Mouse (Mus musculus) stomach, embryonic 16.5 days (tissue): ENCODE results near the gene Acsl4. TPM values are rescaled to one million over a fixed set of nuclear protein-coding genes. Genes with fewer than 3 reads are reported as not detected.
A peak's percentile ranks its signal among the peaks of the same experiment; 100 is the strongest.

Experiments
- ATAC-seq: fragments of 200-750 bp; cut with Nextera tagmentation; 2 replicates; pipeline ENCODE4 v1.8.0; 2017; ENCODE audit warnings: moderate number of reproducible peaks, moderate TSS enrichment; ENCODE audit not compliant: insufficient read depth, low FRiP score
- H3K27ac ChIP-seq: fragments of 300-500 bp; sonication (generic); 2 replicates; pipeline ENCODE4 v1.5.1; 2014; ENCODE audit warnings: low read length
- H3K27me3 ChIP-seq: fragments of 300-500 bp; sonication (generic); 2 replicates; pipeline ENCODE4 v1.6.1; 2014; ENCODE audit warnings: low read length, control low read depth, mixed read lengths; ENCODE audit not compliant: control insufficient read depth, insufficient read depth
- H3K36me3 ChIP-seq: fragments of 300-500 bp; sonication (generic); 2 replicates; pipeline ENCODE4 v1.6.1; 2014; ENCODE audit warnings: low read length; ENCODE audit not compliant: control insufficient read depth, insufficient read depth
- H3K4me1 ChIP-seq: fragments of 300-500 bp; sonication (generic); 2 replicates; pipeline ENCODE4 v1.6.1; 2014; ENCODE audit warnings: low read length, control low read depth, mixed read lengths; ENCODE audit not compliant: control insufficient read depth, insufficient read depth
- H3K4me2 ChIP-seq: fragments of 300-500 bp; sonication (generic); 2 replicates; pipeline ENCODE4 v1.6.1; 2014; ENCODE audit warnings: low read depth, low read length, mixed read lengths
- H3K4me3 ChIP-seq: fragments of 300-500 bp; sonication (generic); replicated peaks from 2 replicates; pipeline ENCODE4 v1.5.1; 2014; ENCODE audit warnings: mild to moderate bottlenecking, low read length
- H3K9ac ChIP-seq: fragments of 300-500 bp; sonication (generic); 2 replicates; pipeline ENCODE4 v1.6.1; 2014; ENCODE audit warnings: low read length
- H3K9me3 ChIP-seq: fragments of 300-500 bp; sonication (generic); replicated peaks from 2 replicates; pipeline ENCODE4 v1.6.1; 2016; ENCODE audit warnings: low read length, control low read depth; ENCODE audit not compliant: control insufficient read depth
- WGBS: fragments of 180-500 bp; shearing (Covaris S2); extraction: QIAGEN DNeasy Blood & Tissue Kit; methylation state at CpG from one replicate; pipeline ENCODE4 v1.1.7; 2014; 5-methylcytosine and 5-hydroxymethylcytosine counted together
- polyA plus RNA-seq: library from polyadenylated mRNA; unstranded; fragments of >200 nt; fragmentation: Nextera tagmentation; extraction: Ambion mirVana; gene quantifications from 2 replicates; pipeline ENCODE4 v1.2.1, GENCODE M21; 2015

Gene Acsl4
- polyA plus RNA-seq, result 13.8 and 14.6 TPM in 2 replicates

DNA sequence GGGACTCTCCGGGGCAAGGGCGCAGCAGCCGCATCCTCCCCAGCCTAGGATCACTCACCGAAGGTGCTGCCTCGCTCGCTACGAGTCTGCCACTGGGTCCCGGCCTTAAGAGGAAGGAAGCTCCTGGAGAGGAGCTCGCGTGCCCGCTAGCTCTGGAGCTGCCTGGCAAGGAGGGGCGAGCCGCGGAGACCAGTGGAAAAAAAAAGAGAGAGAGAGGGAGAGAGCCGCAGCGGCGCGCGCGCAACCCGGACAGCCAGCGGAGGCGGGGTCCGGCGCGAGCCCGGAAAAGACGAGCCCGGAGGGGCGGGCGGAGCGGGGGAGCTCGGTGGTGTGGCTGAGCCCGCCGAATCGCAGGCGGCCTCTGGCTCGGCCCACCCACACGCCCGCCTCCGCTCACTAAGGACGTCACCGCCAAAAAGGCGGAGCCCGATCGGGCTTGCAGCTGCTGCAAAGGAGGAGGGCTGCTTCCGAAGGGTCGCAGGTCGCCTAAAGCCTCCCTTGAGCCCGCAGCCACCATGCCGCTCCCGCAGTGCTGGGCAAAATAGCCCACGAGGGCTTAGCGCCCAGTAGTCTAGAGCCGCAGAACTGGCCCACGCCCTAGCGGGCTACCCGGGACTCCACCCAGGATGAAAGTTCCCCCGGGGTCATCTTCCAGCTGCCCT, at the start of gene Acsl4:
TSS of gene Acsl4 (minus strand) at position 289 of the 662 bp plus-strand sequence.
- whole genome bisulfite sequencing, result 9% methylated on average over 48 of the region's 59 CpGs
- Histone ChIP-seq H3K4me2 (peak within 1 kb of the TSS; percentile 59), H3K4me3 (peak within 1 kb of the TSS; percentile 64)

DNA sequence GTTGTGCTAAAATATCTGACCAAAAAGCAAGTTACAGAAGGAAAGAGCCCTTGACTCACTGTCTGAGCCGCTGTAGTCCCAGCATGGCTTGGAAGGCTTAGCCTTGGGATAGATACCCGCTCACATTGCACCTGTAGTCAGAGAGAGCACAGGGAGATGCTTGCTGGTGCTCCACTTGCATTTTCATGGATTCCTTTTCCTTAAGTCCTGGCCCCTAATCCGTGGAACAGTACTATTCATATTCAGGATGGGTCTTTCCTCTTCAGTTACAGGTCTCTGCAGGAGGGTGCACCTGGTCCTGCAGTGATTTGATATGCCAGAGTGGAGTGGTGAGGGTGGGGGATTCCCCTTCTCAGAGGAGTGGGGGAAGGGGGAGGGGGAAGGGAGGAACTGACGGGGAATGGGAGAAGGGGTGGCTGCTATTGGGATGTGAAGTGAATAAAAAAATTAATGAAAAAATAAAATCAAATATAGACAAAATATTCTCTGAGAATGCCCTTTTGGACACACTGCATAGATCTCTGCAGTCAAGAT, 47.7 kb upstream of the Acsl4 start:
- Histone ChIP-seq H3K27ac (no peak overlapping the region), H3K4me1 (no peaks in the 10 kb centered on the region), H3K36me3 (no peaks in the 10 kb centered on the region), H3K9ac (no peak overlapping the region), H3K27me3 (no peaks in the 10 kb centered on the region), H3K4me3 (no peak overlapping the region), H3K9me3 (no peaks in the 10 kb centered on the region), H3K4me2 (no peak overlapping the region)
- ATAC-seq, result no peak
- 57% methylated on average over 4 of the region's 4 CpGs for WGBS

More for the DNA sequence above, at the start of gene Acsl4:
- peak; percentile 99 for ATAC-seq
- peak within 1 kb of the TSS; percentile 73 for H3K9ac ChIP-seq
- H3K27me3 ChIP-seq, result peaks cover 3% of the 10 kb centered on the region; the same call in 1 of the 2 replicates
- no peaks in the 10 kb centered on the region for H3K4me1 ChIP-seq
- peak within 1 kb of the TSS; percentile 65; the same call in 1 of the 2 replicates for H3K27ac ChIP-seq
- H3K36me3 ChIP-seq, result no peaks in the 10 kb centered on the region
- no peaks in the 10 kb centered on the region for H3K9me3 ChIP-seq

DNA sequence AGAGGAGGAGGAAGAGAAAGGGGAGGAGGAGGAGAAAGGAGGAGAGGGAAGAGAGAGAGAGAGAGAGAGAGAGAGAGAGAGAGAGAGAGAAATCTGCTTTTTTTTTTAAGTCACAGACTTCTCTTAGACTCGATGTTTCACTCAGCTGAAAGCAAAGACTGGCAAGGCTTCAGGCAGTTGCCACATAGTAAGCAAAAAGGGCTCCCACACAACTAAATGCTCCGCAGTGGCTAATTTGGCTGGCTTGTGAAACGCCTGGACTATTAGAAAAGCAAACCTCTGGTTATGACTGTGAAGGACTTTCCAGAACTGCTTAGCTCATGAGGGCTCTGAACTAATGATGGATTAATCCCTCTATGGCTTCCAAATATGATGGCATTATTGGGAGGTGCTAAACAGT, 42.5 kb upstream of the Acsl4 start:
- WGBS, result 76% methylated on average over 3 of the region's 3 CpGs
- Histone ChIP-seq H3K36me3 (no peaks in the 10 kb centered on the region), H3K9ac (no peak overlapping the region), H3K27me3 (no peaks in the 10 kb centered on the region; the same call in 1 of the 2 replicates), H3K9me3 (no peaks in the 10 kb centered on the region), H3K27ac (no peak overlapping the region), H3K4me3 (no peak overlapping the region), H3K4me1 (no peaks in the 10 kb centered on the region), H3K4me2 (no peak overlapping the region)
- ATAC-seq, result no peak

DNA sequence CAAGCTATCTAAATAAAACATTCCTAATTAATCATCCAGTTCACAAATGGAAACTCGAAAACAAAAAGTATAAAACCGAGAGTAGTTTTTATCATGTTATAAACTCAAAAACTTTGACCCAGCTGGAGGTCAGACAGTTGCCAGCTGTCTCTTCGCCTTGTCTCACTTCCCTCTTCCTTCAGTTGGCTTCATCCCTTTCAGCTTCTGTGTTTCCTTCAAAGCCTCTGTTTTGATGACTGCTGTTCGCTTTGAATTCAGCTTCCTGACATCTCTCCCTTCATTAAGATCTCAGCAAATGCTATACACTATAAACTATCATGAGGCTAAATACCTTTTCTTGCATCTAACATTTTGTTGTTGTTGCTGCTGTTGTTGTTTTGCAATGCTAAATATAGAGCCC, 36.8 kb upstream of the Acsl4 start:
- Histone ChIP-seq H3K4me1 (no peaks in the 10 kb centered on the region), H3K9ac (no peak overlapping the region), H3K27me3 (no peaks in the 10 kb centered on the region; the same call in 1 of the 2 replicates), H3K9me3 (no peaks in the 10 kb centered on the region), H3K36me3 (no peaks in the 10 kb centered on the region), H3K27ac (no peak overlapping the region), H3K4me3 (no peak overlapping the region), H3K4me2 (no peak overlapping the region)
- ATAC-seq, result no peak
- WGBS, result 53% methylated on average over 4 of the region's 4 CpGs

DNA sequence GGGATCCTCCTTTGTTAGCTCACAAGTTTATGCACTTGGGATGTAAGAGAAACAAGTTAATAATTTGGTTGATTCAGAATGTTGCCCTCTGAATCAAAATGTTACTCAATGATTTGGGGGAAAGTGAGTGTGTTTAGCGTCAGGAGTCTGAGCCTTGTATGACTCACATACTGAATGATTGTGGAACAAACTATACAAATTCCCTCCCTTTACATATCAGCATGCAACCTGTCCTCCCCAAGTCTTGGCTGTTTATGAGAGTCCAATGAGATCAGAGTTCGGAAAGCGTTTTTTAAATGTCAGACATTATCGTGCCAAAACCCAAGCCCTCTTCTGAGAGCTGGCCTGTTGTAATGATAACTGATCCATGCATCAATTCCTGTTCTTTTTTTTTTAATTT, 36.3 kb upstream of the Acsl4 start:
- Histone ChIP-seq H3K36me3 (no peaks in the 10 kb centered on the region), H3K4me3 (no peak overlapping the region), H3K9ac (no peak overlapping the region), H3K4me2 (no peak overlapping the region), H3K27me3 (no peaks in the 10 kb centered on the region; the same call in 1 of the 2 replicates), H3K9me3 (no peaks in the 10 kb centered on the region), H3K4me1 (no peaks in the 10 kb centered on the region), H3K27ac (no peak overlapping the region)
- WGBS, result 61% methylated on average over 4 of the region's 4 CpGs
- ATAC-seq, result no peak

DNA sequence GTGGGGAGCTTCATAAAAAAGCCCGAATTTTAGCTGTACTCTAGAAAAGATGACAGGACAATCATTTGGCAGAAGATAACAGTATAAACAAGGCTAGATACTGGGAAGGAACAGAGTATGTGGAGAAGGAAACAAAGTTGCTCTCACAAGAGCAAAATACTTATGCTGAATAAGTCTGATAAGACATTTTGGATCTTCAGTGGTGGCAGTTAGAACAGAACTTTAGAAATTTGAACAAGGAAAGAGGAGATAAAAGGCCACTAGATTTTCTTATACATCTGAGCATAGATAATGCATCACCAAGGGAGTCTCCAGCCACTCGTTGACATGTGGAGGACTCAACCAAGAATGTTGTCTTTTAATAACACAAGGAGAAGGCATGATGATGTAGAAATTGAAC, 23.5 kb upstream of the Acsl4 start:
- Histone ChIP-seq H3K4me3 (no peak overlapping the region), H3K36me3 (no peaks in the 10 kb centered on the region), H3K4me1 (no peaks in the 10 kb centered on the region), H3K9me3 (no peaks in the 10 kb centered on the region), H3K9ac (no peak overlapping the region), H3K27ac (no peak overlapping the region), H3K27me3 (no peaks in the 10 kb centered on the region), H3K4me2 (no peak overlapping the region)
- ATAC-seq, result no peak
- WGBS, result 66% methylated on average over 2 of the region's 2 CpGs

DNA sequence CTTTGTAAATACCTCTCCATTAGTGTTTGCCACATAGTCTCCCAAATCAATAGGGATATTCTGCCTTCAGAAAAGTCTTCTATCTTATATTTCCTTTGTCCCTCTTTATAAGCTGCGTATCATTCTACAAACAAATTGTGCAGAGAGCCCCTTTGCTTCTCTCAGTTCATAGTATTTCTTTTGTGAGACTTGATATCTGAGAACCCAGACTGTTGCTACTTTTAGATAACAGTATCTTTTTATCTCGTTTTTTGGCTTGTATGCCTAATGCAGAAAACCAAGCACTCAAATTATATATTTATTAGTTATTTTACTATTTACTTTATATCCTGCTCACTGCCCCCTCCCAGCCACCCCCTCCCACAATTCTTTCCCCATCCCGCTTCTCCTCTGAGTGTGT, 19.7 kb upstream of the Acsl4 start:
- Histone ChIP-seq H3K27me3 (no peaks in the 10 kb centered on the region), H3K9me3 (no peaks in the 10 kb centered on the region), H3K9ac (no peak overlapping the region), H3K4me3 (no peak overlapping the region), H3K36me3 (no peaks in the 10 kb centered on the region), H3K4me1 (no peaks in the 10 kb centered on the region), H3K27ac (no peak overlapping the region), H3K4me2 (no peak overlapping the region)
- WGBS, result 63% methylated on average over 3 of the region's 3 CpGs
- ATAC-seq, result no peak

DNA sequence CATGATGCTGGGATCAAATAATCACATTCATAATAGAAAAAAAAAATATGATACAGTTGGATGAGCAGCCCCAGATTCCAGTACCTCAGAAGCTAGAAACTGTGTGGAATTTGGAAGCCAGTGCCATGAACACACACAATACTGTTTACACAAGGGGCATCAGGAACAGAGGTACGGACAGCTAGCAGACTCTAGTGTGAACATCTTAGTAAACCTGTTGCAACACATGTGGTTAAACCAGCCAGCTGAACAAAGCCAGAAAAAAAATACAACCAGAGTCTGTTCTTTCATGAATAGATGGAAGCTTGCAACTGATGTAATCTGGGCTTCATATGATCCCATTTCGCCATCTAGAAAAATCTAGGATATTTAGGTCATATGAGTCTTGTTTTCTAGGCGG, 19.0 kb upstream of the Acsl4 start:
- H3K9me3 ChIP-seq, result no peaks in the 10 kb centered on the region
- no peaks in the 10 kb centered on the region for H3K4me1 ChIP-seq
- no peak overlapping the region for H3K9ac ChIP-seq
- no peak overlapping the region for H3K27ac ChIP-seq
- H3K4me2 ChIP-seq, result no peak overlapping the region
- H3K27me3 ChIP-seq, result no peaks in the 10 kb centered on the region
- H3K36me3 ChIP-seq, result no peaks in the 10 kb centered on the region
- 84% methylated on average over 3 of the region's 3 CpGs for WGBS
- ATAC-seq, result no peak
- H3K4me3 ChIP-seq, result no peak overlapping the region

DNA sequence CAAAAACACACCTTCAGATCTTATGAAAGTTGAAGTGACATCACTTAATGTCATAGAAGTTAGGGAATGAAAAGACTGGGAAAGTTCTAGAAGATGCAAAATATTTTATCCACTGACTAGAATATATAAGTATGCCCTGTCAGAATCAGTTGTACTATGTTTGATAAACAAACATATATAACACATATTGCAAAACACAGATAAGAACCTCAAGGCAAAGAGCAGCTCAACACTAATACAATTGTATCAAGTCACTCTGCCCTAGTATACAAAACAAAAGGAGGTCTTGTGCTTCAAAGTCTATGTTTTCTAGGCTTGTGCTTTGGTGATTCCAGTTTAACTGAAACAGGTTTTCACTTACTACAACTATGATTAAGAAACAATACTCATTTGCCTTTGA, 12.8 kb upstream of the Acsl4 start:
- H3K27me3 ChIP-seq, result no peaks in the 10 kb centered on the region

More for the DNA sequence above, 12.8 kb upstream of the Acsl4 start:
- Histone ChIP-seq H3K36me3 (no peaks in the 10 kb centered on the region), H3K27ac (no peak overlapping the region), H3K4me3 (no peak overlapping the region), H3K4me2 (no peak overlapping the region), H3K9me3 (no peaks in the 10 kb centered on the region), H3K9ac (no peak overlapping the region), H3K4me1 (no peaks in the 10 kb centered on the region)
- ATAC-seq, result no peak
